Mouse (Mus musculus): ENCODE measurements around the gene Ltbp4. TPM values are rescaled to one million over a fixed set of nuclear protein-coding genes. Genes with fewer than 3 reads are reported as not detected.

The Ltbp4 gene
- polyA plus RNA-seq (2014; fragmentation: Illumina TruSeq; extraction: RNeasy Lipid Tissue Mini Kit (QIAGEN cat#74804); ENCODE audit: low read depth, low replicate concordance): not detected

DNA sequence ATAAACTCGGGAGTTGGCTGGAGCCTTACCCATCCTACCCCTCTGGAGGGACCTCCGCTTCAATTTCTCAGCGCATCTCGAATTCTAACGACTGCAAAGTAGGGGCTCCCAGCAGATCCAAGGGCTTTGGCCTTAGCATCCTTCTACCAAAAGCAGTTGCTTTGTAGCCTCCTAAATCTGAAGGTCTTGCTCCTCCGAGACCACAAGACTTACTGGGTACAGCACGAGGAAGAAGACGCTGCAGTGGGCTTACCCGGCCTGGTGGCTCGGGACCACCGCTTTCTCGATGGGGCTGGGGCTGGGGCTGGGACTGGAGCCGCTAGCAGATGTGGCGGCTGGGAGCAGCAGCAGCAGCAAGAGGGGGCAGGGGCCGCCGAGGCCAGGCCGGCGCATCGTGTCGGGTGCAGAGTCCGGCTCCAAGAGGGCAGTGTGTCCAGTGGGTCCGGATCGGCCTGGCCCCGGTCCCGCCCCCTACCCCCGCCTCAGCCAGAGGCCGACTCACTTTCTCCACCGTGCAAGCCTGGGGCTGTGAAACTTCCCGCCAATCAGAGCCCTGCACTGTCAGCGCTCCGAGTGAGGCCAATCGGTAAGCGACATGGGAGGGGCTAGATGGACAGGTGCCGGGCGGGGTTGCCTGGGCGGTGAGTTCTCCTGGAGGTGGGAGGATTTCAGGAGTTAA is at the start of gene Ltbp4:
Gene Ltbp4 (minus strand): TSS at position 518 of the 679 bp plus-strand sequence.

DNA sequence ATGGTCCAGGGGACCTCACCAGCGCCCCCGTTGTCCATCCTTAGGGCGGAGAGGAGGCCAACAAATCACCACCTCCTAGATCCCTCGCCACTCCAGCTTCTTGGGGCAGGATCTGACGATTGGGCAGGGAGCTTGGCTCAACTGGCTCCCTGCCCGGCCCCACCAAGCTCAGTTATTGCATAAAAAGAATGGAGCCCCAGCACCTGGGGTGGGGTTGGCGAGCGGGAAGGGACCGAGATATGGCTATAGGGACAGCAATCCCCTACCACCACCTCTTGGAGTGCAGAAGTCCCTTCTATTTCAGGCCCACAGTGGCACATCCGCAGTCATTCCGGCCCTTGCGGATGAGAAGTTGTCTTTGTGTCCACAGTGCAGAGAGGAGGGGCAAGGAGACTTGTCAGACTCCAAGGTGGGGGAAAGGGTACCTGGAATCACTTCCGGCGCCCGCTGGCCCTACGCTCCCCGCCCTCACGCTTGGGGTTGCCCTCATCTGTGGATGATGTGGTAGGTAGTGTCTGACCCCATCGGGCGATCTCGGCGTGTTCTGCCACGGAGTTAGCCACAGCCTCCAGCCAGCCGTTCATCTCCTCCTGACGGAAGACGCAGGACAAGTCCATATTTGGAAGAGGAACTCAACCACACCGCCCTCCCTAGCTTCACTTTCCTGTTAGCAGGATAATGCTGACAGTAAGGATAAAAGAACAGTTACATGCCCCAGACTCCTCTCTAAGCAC is 19.5 kb upstream of the Ltbp4 start, which contains the start of gene Gm20479:
Gene Gm20479 (minus strand): TSS at position 559 of the 734 bp plus-strand sequence.

DNA sequence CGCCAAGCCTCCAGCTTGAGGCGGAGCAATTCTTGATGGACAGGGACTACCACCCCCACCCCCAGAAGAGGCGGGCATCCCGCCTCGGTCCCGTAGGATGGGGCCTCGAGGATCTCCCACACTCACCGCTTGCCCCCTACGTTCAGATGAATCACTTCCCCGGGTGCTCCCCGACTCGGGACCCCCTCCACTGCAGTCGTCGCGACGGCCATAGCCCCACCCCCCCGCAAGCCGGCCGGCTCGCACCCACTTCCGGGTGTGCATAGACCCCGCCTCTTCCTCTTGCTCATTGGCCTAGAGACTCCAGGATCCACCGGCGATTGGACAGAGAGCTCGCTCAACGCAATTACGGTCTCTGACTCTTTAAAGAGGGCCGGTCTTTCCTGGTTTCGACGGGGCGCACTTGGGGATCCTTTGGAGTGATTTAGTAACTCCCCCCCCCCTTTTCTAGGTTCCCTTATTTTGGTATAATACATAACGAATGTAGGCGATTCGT is 18.3 kb upstream of the Ltbp4 start, which contains the start of gene Shkbp1:
Gene Shkbp1 (minus strand): TSS at position 275 of the 496 bp plus-strand sequence.

DNA sequence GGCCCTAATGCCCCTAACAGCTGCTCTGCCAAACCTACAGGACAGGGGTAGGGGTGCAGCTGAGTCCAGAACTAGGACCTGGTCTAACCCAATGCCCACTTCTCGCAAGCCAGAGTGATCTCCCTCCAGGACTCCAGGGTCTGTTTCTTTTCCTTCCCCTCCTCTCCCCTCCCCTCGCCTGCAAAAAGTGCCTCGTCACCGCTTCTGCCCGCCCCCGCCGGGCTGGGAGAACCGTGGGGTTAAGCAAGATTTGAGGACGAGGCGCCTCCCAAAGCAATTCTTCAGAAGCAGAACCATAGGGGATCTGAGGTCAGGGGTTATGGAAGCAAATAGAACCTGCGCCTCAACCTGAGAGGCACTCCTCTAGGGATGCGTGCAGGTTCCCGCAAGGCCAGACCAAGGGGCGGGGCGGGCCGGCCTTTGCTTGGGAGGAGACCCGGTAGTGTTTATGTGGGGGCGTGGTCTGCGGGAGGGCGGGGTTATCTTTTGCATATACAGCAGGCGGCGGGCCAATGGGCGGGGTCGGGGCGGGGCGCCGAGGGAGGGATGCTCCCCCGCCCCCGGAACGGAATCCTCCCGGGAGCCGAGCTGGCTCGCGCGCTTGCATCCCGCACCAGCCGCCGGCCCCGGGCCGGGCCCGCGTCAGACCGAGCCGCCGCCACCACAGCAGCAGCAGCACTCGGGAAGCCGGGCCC is 79.1 kb downstream of the Ltbp4 start, which contains the start of gene Numbl:
Gene Numbl (plus strand): TSS at position 229 of the 695 bp plus-strand sequence.

Other genes starting within 250 kb of the Ltbp4 start
- gene Cyp2f2, start 217.8 kb downstream of the Ltbp4 start, polyA plus RNA-seq (2014; fragmentation: Illumina TruSeq; extraction: RNeasy Lipid Tissue Mini Kit (QIAGEN cat#74804); ENCODE audit: low read depth, low replicate concordance): 0.32 TPM
- gene Cyp2t4, start 184.0 kb downstream of the Ltbp4 start, polyA plus RNA-seq (2014; fragmentation: Illumina TruSeq; extraction: RNeasy Lipid Tissue Mini Kit (QIAGEN cat#74804); ENCODE audit: low read depth, low replicate concordance): not detected
- gene Egln2, start 170.9 kb downstream of the Ltbp4 start, polyA plus RNA-seq (2014; fragmentation: Illumina TruSeq; extraction: RNeasy Lipid Tissue Mini Kit (QIAGEN cat#74804); ENCODE audit: low read depth, low replicate concordance): 1.0 TPM
- gene Rab4b, start 158.8 kb downstream of the Ltbp4 start, polyA plus RNA-seq (2014; fragmentation: Illumina TruSeq; extraction: RNeasy Lipid Tissue Mini Kit (QIAGEN cat#74804); ENCODE audit: low read depth, low replicate concordance): 1.8 TPM
- gene Gm21983, start 156.6 kb downstream of the Ltbp4 start, polyA plus RNA-seq (2014; fragmentation: Illumina TruSeq; extraction: RNeasy Lipid Tissue Mini Kit (QIAGEN cat#74804); ENCODE audit: low read depth, low replicate concordance): not detected
- not detected for gene Mia, start 156.5 kb downstream of the Ltbp4 start, polyA plus RNA-seq (2014; fragmentation: Illumina TruSeq; extraction: RNeasy Lipid Tissue Mini Kit (QIAGEN cat#74804); ENCODE audit: low read depth, low replicate concordance)
- 4.5 TPM for gene BC024978, start 141.9 kb downstream of the Ltbp4 start, polyA plus RNA-seq (2014; fragmentation: Illumina TruSeq; extraction: RNeasy Lipid Tissue Mini Kit (QIAGEN cat#74804); ENCODE audit: low read depth, low replicate concordance)
- gene Snrpa, start 141.4 kb downstream of the Ltbp4 start, polyA plus RNA-seq (2014; fragmentation: Illumina TruSeq; extraction: RNeasy Lipid Tissue Mini Kit (QIAGEN cat#74804); ENCODE audit: low read depth, low replicate concordance): 3.3 TPM
- 0.40 TPM for gene Itpkc, start 109.0 kb downstream of the Ltbp4 start, polyA plus RNA-seq (2014; fragmentation: Illumina TruSeq; extraction: RNeasy Lipid Tissue Mini Kit (QIAGEN cat#74804); ENCODE audit: low read depth, low replicate concordance)
- 1.4 TPM for gene Coq8b, start 104.7 kb downstream of the Ltbp4 start, polyA plus RNA-seq (2014; fragmentation: Illumina TruSeq; extraction: RNeasy Lipid Tissue Mini Kit (QIAGEN cat#74804); ENCODE audit: low read depth, low replicate concordance)
- 0.08 TPM for gene Numbl, start 79.3 kb downstream of the Ltbp4 start, polyA plus RNA-seq (2014; fragmentation: Illumina TruSeq; extraction: RNeasy Lipid Tissue Mini Kit (QIAGEN cat#74804); ENCODE audit: low read depth, low replicate concordance)
- 0.57 TPM for gene Shkbp1, start 18.3 kb upstream of the Ltbp4 start, polyA plus RNA-seq (2014; fragmentation: Illumina TruSeq; extraction: RNeasy Lipid Tissue Mini Kit (QIAGEN cat#74804); ENCODE audit: low read depth, low replicate concordance)
- gene Gm20479, start 19.7 kb upstream of the Ltbp4 start, polyA plus RNA-seq (2014; fragmentation: Illumina TruSeq; extraction: RNeasy Lipid Tissue Mini Kit (QIAGEN cat#74804); ENCODE audit: low read depth, low replicate concordance): not detected
- gene Sptbn4, start 110.0 kb upstream of the Ltbp4 start, polyA plus RNA-seq (2014; fragmentation: Illumina TruSeq; extraction: RNeasy Lipid Tissue Mini Kit (QIAGEN cat#74804); ENCODE audit: low read depth, low replicate concordance): not detected
- gene Blvrb, start 110.3 kb upstream of the Ltbp4 start, polyA plus RNA-seq (2014; fragmentation: Illumina TruSeq; extraction: RNeasy Lipid Tissue Mini Kit (QIAGEN cat#74804); ENCODE audit: low read depth, low replicate concordance): 1.1 TPM
- gene Sertad3, start 136.1 kb upstream of the Ltbp4 start, polyA plus RNA-seq (2014; fragmentation: Illumina TruSeq; extraction: RNeasy Lipid Tissue Mini Kit (QIAGEN cat#74804); ENCODE audit: low read depth, low replicate concordance): 1.1 TPM
- 0.36 TPM for gene Sertad1, start 149.2 kb upstream of the Ltbp4 start, polyA plus RNA-seq (2014; fragmentation: Illumina TruSeq; extraction: RNeasy Lipid Tissue Mini Kit (QIAGEN cat#74804); ENCODE audit: low read depth, low replicate concordance)
- gene Prx, start 161.6 kb upstream of the Ltbp4 start, polyA plus RNA-seq (2014; fragmentation: Illumina TruSeq; extraction: RNeasy Lipid Tissue Mini Kit (QIAGEN cat#74804); ENCODE audit: low read depth, low replicate concordance): 0.08 TPM
- 0.20 TPM for gene Hipk4, start 185.6 kb upstream of the Ltbp4 start, polyA plus RNA-seq (2014; fragmentation: Illumina TruSeq; extraction: RNeasy Lipid Tissue Mini Kit (QIAGEN cat#74804); ENCODE audit: low read depth, low replicate concordance)
- gene Pld3, start 215.5 kb upstream of the Ltbp4 start, polyA plus RNA-seq (2014; fragmentation: Illumina TruSeq; extraction: RNeasy Lipid Tissue Mini Kit (QIAGEN cat#74804); ENCODE audit: low read depth, low replicate concordance): 1.8 TPM
- gene 2310022A10Rik, start 215.5 kb upstream of the Ltbp4 start, polyA plus RNA-seq (2014; fragmentation: Illumina TruSeq; extraction: RNeasy Lipid Tissue Mini Kit (QIAGEN cat#74804); ENCODE audit: low read depth, low replicate concordance): 2.4 TPM

Measured in kidney, adult 10 weeks (tissue).